Mouse (Mus musculus) kidney, adult 18-20 months (tissue): ENCODE measurements around the gene Olfml1.

ENCODE experiments used
- DNase-seq: peaks from one replicate; pipeline ENCODE4 v3.0.0; 2021

The Olfml1 gene

DNA sequence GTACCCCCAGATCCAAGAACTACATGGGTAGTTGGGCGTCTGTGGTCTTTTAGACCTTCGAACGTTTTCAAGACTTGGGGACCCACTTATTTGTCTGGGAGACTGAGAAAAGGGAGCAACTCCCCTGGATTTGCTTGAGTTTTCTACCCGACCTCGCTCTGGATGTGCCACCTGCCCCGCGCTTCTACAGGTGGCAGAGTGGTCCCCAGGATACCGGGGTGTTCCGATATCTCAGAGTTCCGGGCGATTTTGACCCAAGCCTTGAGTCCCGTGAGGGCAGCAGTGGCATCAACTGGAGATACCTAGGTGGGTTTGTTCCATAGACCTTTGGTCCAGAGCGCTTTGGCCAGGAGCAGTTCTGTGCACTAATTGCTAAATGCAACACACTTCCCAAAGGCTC is 28.2 kb downstream of the Olfml1 start:
- no peak for DNase-seq

DNA sequence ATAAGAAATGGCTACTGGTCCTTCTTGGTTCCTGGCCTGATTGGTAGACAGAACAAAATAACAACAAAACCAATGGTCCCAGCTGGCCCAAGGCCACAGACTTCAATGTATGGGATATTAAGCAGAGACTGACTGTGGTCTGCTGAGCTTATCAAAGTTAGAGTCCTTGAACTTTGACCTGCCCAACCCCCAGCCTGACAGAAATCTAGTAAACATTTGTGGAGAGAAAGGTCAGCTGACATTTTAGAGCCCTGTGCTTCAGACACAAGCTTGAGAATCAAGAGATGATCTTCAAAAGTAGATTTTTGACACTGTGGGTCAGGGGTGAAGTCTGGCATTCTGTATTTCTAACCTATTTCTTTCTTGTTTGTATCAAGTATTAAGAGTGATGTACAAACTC is 29.5 kb downstream of the Olfml1 start:
- peak; percentile 24 for DNase-seq

DNA sequence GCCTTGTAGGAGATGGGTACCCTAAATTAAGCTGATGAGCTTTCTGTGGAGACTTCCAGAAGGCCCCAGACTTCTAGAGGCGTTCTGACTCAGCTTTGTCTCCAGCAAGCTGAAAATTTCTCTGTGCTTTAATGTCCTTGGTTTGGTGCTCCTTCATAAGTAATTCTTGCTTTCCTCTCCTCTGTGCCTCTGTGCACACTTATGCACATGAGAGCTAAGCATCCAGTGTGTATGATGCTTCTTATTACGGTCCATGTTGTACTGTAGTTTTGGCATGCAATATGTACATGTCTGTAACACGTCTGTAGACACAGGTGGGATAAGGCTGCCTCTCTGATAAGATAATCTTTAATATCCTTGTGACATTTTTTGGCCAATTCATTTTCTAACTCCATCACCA is 30.7 kb downstream of the Olfml1 start:
- DNase-seq = no peak

DNA sequence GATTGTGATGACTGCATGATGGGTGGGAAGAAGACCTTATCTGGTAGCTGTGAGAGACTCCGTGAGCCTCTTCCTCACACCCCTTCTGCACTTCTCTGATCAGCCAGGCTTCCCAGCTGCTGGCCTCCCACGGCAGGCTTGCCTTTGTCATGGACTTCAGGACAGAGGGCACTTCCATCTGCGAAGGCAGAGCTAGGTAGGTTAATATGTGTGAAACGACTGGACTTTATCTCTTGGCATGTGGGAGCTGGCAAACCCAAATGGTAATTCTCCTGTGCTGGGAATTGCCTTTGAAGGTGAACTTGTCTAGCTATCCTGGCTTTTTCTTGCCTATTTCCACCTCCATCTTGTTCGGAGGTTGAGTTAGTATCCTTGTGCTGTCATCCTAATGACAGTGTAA is 33.4 kb downstream of the Olfml1 start:
- peak; percentile 25 for DNase-seq

DNA sequence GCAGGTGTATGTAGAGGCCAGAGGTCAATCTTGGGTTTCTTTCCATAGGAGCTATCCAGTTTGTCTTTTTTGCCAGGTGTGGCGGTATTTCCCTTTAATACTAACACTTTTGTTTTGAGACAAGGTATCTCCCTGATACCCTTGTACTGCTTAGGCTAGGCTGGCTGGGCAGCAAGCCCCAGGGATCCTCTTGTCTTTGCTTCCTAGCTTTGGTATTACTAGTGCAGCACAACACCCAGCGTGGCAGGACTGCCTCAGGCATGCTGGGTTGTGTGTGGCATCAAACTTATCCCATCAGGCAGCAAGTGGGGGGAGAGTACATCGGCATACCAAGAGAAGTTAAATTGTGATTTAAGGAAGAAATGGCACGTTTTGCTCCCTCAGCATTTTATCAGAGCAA is 35.3 kb downstream of the Olfml1 start:
- DNase-seq = no peak

DNA sequence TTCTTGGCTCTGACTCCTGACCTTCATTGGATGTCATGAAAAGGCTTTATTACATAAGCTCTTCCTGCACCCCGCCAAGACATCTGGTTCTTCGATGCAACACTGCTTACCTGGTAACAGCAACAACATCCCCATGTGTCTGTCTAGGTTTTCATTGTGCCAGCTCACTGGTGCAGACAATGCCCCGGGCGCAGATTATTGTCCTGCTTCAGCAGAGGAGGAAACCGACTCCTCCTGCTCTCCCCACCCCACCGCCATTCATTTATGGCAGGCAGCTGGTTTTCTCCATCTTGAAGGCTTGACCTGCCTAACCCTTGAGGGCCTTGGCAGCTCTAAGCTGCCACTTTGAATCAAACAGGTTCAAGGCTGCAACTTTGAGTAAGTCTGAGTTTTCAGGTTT is 35.7 kb downstream of the Olfml1 start:
- no peak for DNase-seq

DNA sequence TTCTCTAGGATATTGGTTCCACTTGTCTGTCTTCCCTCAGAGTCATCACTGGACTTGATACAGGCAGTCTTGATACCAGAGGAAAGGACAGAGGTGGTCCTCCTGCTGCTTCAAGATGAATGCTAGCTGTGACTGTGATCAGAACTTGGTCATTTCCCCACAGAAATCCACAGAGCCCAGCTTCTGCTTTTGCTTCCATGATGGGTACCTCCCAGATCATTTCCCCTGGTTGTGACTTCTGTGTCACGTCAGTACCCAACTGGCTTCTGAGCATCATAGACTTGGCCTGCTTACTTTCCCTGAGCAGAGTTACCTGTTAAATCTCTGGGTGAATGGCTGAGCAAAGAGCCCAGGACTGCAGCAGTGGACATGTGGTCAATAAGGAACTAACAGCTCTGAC is 40.5 kb downstream of the Olfml1 start:
- DNase-seq = no peak

DNA sequence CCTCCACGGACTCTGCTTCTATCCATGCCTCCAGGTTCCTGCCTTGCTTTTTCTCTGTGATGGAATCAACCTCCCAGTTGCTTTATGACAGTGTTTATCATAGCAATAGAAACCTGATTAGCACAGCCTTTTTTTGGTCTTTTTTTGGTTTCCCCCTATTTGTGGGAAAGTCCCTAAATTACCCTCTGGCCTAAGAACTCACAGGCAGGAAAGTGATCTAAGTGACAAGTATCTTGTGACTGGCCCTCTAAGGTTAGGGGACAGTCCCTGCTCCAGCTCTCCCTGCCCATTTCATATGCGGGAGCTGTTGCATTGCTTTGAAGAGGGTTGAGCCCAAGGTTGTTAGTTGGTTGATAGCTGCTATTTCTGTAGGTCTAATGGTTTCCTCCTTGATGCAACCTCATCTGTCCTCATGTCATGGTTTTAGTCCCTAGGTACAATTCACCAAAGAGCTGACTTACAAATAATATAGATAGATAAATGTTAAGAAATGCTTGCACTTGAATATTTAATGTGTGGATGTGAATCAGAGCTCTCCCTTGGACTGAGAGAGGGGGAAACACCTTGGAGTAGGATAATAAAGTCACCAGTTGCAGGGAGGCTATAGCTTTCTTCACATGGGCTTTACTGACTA is 42.5 kb downstream of the Olfml1 start:
- no peak for DNase-seq

DNA sequence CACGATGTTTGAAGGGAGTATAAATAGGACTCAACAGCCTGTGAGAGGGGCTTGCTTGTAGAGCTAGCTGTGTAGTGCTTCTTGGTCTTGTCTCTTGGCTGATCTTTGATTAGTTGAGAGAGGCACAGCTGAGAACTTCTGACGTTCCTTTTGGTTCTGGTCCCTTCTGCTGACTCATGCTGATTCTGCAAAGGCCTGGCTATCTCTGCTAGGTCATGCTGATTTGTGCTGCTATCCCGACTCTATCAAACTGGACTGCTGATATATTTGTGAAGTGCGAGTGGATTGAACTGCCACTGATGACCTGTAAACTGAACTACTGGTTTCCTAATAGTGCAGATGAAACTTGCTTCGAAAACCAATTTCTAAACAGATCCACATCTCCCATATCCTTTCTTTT is 43.6 kb downstream of the Olfml1 start:
- DNase-seq = no peak

DNA sequence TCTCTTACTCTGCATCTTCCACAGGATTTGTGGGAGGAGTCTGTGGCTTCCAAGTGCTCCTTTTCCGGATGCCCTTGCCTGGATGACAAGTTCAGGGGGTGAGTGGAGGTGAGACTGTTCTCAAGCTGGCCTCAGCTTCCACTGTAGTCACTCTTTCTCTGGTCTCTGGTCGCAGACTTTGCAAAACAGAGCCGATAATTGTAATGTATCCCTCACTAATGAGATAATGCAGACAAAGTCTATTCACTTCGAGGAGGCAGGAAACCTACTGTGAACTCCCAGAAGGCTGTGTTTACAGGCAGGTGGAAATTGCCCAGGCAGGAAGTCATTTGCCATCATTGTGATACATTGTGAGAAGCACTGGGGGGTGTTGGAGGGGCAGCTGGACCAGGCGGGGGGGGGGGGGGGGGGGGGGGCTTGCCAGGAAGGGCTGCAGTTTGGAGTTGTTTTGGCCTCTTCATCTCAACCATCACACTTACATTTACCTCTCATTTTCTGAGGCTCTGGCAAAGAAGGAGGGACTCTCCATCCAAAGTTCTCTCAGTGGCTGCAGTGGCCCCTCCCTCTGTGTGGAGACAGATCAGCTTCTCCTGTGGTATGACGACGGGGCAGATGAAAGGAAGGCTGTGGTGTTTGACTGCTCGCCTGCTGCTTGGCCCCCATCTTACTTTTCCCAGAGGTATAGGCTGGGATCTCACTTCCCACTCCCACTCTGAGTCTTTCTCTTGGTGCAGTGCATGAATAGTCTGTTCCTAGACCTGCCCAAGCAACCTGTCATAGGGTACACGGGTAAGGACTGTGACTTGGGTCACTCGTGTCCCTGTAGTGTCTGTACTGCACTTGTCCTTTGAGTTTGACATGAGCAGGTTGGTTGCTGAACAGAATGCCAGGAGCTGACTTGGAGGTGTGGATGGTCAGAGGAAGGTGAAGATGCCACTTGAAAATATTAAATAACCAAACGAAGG is 51.1 kb downstream of the Olfml1 start:
- no peak for DNase-seq

DNA sequence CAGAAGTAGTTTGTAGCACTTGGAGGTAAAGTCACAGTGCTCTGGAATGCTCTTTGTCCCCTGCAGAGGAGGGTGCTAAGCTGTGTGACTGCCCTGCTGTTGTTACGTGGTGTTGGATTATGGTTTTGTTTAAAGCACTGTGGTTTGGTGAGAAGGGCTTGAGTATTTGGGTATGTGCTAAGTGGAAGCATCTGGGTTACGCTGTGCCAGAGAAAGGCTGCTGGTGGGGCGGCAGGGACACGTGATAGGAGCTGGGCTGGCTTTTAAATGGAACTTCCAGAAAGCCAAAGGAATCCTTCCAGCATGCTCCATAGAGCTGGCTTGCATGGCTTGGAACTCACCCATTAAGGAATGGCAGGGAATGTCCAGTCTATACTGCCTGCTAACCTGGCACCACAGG is 52.0 kb downstream of the Olfml1 start:
- no peak for DNase-seq

DNA sequence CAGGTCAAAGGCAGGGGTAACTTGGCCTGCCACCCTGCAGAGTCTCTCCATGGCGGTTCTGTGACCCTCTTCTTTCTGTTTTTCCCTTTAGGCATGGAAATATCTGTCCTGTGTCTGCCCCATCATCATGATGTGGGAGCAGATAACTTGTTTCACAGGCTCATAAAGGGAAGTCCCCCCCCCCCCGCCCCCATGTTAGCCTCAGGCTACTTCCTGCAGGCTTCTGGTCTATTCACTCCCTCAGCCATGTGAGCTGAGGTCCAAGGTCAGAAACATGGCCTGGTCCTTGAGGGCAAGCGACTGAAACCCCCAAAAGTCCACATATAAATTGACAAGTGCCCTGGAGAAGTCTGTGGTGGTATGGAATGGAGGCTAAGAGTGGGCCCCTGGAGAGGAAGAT is 52.9 kb downstream of the Olfml1 start:
- no peak for DNase-seq

DNA sequence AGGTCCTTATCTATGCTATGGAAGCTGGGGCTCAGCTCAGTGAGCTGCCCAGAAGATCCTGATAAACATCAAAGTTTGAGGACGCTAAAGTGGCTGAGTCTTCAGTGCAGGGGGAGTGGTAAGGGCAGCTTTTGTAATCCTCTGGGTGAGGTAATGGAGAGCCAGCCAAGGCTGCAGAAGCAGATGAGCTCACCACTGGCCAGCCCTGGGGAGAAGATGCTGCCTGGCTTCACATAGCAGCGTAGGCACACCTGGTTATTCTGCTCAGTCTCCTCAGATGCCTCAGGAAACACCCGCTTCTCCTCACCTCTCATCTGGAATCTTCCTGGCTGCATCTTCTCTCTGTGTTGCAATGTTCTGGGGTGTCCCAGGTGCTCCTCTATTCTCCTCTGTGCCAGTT is 57.2 kb downstream of the Olfml1 start:
- DNase-seq = no peak

DNA sequence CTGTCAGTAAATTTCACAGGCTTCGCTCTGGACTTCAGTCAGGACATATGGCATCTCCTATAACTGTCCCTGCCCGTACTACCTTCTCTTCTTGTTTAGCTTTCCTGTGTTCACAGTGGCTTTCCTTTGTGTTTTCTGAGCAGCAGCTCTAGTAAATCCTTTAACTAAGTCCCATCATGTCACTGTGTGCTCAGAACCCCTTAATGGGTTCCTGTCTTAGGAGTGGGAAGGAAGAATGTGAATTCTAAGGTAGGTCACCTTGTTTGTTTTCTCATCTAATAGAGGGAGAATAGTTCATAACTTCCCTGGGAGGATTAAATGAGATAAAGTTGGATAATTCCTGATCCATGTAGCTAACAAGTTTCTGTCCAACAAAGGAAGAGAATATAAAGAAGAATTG is 57.8 kb downstream of the Olfml1 start, which contains the start of gene 5330417H12Rik:
TSS of gene 5330417H12Rik (minus strand) at position 101 of the 400 bp plus-strand sequence.
- no peak for DNase-seq

DNA sequence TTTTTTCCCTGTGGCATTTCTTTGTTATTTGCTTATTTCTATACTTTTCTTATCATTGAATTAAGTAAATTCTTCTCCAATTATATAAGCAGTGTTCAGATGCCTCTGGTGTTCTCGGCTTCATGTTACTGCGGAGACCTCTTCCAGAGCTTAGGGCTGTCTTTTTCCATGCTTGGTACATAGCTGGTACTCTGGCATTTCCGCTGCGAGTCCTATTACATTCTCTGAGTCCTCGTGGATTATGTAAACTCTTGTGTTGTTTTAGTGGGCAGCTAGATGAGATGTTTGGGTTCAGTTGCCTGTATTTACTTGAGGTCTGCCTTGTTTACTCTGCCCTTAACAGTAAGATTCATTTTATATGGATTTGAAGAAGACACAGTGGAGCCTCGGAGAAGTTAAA is 58.5 kb downstream of the Olfml1 start:
- no peak for DNase-seq

DNA sequence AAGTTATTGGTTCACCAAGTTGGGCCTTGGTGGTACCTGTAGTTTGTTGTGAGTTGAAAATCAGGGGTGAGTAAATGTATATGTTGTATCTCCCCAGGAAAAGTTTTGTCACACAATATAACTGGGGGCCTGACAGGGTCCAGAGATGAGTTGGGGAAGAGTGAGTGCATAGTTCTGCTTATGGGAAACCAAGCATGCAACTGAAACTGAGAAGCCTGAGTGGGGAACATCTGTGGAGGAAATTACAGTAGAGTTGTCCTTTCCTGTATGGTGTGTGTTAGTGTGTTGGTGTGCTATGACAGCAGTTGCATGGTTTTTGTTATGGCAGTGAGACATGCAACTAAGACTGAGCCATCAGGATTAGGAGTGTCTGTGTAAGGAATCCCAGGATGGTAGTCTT is 61.1 kb downstream of the Olfml1 start:
- DNase-seq = no peak

DNA sequence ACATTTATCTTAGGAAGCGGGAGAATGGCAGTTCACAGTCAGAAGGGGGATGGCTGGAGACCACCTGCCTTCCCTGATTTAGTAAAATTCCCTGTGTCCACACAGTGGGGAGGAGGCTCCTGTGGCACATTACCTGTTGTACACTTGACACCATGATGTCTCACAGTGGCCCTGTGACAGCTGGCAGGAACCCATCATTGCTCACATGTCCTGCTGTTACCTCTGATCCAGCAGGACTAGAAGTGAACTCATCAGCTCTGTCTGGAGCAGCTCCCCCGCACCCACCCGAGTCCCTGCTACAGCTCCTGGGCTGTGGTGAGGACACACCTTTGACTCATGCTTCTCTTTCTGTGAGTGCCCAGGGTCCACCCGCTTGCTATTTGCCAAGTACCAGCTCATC is 66.0 kb downstream of the Olfml1 start:
- DNase-seq = no peak

DNA sequence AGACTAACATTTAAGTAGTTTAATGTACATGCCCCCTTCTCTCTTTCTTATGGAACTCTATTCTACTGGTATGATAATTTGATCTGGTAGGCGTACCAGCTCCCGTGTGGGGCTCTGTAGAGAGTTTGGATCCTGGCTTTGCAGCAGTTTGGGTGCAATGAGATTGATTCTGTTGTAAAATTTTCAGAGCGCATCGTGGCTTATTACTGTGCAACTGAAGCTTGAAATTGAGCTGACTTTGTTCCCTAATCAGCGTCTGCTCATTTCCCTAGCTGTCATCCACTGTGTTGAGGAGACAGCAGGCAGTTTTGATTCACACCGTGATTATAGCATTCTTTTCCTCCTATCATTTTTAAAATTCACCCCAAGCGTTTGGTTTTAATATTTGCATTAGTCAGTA is 70.2 kb downstream of the Olfml1 start:
- no peak for DNase-seq

DNA sequence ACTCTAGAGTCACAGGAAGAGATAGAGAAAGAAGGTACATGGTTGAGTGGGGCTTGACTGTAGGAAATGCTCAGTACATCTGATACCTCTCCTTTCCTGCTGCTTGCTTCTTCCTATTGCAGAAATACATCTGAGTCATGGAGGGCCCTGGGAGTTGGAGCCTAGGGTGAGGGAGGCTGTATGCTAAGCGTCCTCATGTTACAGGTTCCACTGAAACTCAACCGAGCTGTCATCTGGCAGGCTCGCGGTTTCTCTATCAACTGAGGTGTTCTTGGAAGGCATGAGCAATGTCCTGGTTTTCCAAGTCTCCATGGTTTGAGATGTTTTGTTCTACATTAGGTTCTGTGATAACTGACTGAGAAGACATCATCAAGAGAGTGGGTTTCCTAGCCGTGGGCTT is 70.8 kb downstream of the Olfml1 start:
- DNase-seq = no peak
